Mouse (Mus musculus) CD4-positive helper T cell, adult 2 months (primary cell): Measurements from ENCODE around the gene Gm20869.
"Not testable (repeated sequence)": the region's sequence is repeated elsewhere in the genome, so short reads cannot be mapped to it uniquely, and the experiment has no call there.

ENCODE experiments used
- DNase-seq: peaks from one replicate; pipeline ENCODE4 v3.0.0-alpha.2; 2012; ENCODE audit warnings: low read depth, missing footprints, low spot score

Gene Gm20869

DNA sequence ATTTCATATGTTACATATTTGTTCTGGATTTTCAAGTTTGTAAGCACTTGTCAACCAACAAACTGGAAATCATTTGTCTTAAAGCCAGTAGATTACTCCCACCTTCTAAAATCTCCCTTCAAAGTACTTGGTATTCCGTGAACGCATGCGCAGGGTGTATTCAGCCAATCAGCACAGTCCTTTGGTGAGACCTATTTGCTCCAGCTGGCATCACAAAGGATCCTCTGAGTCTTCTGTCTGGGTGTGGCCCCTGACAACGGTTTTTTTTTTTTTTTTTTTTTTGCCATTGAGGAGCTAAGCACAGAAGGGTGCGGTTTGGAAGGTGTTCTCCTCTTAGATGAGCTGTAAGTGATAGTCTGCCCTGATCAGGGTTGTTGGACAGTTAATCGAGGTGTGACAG, at the start of gene Gm20869:
Gm20869 (plus strand) TSS at position 301 of the 400 bp plus-strand sequence.
- not testable (repeated sequence) for DNase-seq
